Mouse (Mus musculus) T-helper 17 cell (primary cell): ENCODE results near the gene Slc17a6.

Source experiments
- in situ Hi-C, 2 experiments: fragments of 300-600 bp; cut with MboI, MseI; formaldehyde crosslinking; loops; 1 replicate in 1 of 2; 2 replicates in 1 of 2; pipeline ENCODE4 v1.15.1; 2025; ENCODE audit warnings: high pct_unique_total_duplicates in 2 of 2

The Slc17a6 gene

DNA sequence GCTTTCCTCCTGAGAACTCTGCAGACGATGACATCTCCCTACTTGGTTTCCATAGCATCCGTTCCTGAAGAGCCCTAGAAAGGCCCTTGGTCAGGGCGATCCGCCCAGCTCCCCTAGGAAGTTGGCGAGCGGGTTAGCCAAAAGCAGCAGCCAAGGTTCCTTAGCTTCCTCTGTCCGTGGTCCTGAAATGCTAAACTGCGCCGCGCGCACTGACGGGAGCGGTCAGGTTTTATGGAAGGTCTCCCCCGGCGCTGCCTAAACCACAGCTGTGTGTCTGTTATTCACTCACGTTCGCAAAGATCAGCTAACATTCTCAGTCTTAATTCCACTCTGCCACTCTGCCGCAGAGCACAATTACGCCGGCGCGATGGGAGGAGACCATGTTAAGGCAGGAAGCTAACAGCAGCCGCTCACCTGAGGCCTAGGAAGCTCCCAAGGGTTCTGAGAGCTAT, at the start of gene Slc17a6:
TSS of gene Slc17a6 (plus strand) at position 313 of the 452 bp plus-strand sequence.
- in situ Hi-C loops: no loop called here

DNA sequence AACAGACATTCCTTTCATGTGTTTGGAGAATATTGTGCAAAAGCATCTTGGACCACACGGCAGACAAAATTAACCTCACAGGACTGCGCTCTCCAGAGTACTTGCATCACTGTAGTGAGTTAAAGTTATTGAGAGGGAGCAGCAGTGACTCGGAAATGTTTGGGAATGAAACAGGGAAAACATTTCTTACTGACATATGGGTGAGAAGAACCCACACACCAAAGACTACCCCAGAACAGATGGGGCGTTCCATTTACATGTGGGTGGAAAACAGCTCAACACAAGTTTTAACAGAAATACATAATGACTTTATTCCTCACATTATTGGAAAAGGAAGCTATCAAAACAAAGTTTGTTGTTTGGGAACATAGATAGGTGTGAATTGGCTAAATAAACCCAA, 21.8 kb upstream of the Slc17a6 start:
- in situ Hi-C loops: no loop called here

DNA sequence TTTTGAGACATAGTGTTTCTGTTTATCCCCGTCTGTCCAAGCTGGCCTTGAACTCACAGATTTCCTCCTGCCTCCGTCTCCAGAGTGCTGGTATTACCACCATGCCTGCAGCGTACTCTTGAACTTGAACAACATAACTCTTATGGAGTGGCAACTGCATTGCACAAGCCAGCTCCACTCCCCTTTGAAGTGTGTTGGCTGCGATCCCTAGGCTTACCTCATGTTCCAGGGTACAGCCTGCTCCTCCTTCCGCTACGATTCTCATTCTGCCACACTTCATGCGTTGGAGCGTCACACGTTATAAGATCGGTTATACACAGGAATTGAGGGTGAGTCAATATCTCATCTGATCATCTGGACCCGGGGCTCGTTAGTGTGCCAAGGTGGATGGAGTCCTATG, 18.1 kb upstream of the Slc17a6 start:
- in situ Hi-C loops: no loop called here

DNA sequence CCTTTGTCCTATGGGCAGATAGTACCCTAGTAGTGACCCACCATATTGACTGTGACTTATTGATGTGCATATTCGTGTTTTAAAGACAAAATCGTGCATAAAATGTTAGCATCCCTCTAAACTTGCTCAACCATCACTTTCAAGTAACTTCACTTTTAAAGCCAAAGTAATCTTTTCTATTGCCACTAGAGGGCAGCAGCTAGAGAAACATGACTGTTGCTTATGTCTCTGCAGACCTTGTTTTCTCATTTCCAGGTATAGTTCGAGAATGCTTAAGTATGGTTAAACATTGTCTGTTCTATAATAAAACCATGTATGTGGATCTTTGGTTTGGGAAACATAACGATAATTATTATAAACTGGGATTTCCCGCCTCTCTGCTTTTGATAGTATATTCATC, 7.4 kb upstream of the Slc17a6 start:
- in situ Hi-C loops: no loop called here

DNA sequence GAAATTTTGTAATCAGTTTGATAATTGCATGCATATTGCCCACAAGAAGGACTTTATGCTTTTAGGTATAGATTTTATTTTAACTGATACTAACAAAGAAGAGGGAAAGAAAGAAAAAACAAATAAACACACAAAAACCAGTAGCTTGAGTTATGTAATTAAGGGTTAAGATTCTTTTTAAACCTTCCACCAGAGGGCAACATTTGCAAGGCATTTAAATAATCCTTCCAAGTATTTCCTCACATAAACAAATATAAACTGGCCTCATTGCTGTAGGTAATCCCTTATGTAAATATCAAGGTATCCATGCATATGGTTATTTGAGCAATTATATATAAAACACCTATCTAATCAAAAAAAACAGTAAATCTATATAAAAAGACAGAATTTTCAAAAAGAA, 3.9 kb upstream of the Slc17a6 start:
- in situ Hi-C loops: loop anchor here in 1 of 2 experiments (5.0 kb wide), 2 partner anchors 239 to 359 kb away; no protein-coding TSS in a partner anchor

DNA sequence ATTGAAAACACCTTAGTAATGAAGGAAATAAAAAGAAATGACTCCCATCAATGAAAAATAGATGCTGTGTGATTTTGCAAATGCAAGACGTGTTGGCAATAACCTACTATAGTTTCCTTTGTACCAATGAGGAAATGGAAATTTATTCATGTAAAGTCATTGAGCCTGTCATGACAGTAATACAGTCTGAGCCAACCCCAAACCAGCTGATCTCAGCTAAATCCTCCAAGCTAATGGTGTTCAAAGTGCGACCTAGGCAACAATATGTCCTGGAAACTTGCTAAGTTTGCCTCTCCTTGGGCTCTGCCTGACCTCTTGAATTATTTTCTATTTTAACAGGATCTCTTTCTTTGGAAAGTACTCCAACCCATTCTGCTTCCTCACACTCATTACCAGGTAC, 3.4 kb upstream of the Slc17a6 start:
- in situ Hi-C loops: loop anchor here in 1 of 2 experiments (5.0 kb wide), 2 partner anchors 239 to 359 kb away; no protein-coding TSS in a partner anchor

DNA sequence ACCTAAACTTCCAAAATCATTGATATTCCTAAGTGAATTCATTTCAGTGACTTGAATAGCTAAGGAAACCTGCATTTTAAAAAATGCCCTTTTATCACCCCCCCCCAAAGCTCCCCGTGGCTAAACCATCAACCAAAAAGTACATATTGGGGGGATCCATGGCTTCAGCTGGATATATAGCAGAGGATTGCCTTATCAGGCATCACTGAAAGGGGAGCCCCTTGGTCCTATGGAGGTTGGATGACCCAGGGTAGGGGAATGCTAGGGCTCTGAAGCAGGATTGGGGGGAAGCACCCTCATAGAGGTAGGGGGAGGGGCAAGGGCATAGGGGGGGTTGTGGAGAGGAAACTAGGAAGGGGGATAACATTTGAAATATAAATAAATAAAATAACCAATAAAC, 1.8 kb upstream of the Slc17a6 start:
- in situ Hi-C loops: loop anchor here in 1 of 2 experiments (5.0 kb wide), 2 partner anchors 237 to 357 kb away; no protein-coding TSS in a partner anchor

DNA sequence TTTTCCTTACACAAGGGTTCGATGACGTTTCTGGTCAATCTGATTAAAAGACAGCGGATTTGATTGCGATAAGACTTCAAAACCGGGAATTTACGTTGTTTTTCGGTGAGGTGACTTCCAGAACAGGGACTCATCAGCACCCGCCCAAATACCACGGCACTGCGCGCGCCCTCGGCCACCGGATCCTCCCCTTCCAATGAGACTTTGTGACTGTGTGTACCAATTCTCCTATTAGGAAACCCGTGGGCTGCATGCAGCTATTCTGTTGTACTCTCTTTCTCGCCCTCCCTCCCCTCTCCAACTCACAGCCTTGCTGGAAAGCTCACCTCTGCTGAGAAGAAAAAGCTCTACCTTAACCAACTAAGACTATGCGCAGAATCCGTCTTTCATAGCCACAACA, 390 bp downstream of the Slc17a6 start:
- in situ Hi-C loops: no loop called here

DNA sequence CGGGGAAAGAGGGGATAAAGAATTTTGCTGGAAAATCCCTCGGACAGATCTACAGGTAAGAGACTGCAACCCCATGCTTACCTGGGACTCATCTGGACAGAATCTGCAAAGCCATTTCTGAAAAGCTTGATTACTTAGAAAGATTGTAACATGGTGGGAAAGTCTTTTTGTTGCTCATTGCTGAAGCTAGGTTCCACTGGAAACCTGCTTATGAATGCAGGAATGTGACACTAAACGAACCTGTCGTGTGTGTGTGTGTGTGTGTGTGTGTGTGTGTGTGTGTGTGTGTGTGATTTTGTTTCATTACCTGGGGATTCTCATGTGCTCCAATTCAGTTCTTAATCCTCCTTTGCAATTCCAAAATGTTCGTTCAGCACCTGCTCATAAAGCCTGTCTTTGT, 860 bp downstream of the Slc17a6 start:
- in situ Hi-C loops: no loop called here

DNA sequence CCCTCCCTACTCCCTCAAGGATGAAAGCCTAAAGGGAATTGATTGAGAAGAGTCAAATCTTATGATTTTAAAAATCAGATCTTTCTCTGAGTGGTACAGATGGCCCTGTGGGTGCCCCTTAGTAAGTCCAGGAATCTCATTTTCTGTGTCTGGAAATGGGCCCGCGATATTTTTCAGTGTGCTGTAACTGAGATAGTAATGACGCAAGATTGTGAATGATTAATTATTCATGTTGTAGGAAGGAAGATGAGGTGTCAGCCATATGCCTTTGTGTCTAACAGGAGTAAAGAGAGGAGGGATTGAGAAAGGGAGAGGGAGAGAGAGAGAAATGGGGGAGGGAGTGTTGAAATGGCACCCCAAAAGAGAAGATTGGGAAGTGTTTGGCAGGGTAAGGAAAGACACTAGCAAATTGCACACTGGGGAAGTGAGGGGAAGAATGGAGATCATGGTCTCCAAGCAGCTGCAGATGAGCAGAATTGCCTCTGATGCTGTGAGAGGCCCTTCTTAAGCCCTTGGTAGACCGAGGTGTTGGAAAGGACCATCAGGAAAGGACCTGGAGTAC, 2.6 kb downstream of the Slc17a6 start:
- in situ Hi-C loops: no loop called here

DNA sequence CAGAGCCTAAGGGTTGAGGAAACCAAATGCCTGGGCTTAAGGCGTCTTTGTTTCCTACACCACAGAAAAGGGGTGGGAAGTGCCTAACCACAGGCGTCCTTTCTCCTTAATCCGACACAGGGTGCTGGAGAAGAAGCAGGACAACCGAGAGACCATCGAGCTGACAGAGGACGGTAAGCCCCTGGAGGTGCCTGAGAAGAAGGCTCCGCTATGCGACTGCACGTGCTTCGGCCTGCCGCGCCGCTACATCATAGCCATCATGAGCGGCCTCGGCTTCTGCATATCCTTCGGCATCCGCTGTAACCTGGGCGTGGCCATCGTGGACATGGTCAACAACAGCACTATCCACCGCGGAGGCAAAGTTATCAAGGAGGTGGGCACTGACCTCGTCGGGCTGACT, 3.4 kb downstream of the Slc17a6 start:
- in situ Hi-C loops: loop anchor here in 1 of 2 experiments (5.0 kb wide), 1 partner anchor 352 kb away; no protein-coding TSS in a partner anchor

DNA sequence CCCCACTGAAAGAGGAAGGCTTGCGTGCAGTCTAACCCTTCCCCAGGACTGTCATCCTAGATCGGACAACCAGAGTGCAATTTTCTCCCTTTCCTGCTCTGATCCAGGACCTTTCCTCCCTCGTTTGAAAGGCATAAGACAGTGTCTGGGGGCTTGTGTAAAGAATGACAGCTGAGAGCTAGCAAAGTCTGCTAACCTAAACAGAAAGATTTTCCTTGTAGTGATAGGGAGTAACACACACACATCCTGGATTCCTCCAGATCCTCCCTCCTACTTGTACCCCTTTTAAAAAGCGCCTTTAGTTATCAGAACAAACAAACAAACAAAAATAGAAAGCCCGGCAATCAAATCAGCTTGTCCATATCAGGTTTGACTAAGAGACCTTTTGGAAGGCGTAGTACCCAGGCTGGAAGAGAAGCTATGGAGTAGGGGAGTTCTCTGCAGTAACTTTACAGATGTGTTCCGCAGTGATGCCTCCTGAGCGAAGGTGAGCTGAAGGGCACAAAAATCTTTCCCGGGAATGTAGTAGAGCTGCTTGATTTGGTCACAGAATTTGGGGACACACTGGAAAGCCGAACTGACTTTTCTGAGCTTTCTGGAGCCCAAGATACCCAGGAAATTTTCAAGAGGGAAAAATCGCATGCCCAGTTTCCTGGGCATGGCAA, 3.9 kb downstream of the Slc17a6 start:
- in situ Hi-C loops: loop anchor here in 1 of 2 experiments (5.0 kb wide), 1 partner anchor 352 kb away; no protein-coding TSS in a partner anchor

DNA sequence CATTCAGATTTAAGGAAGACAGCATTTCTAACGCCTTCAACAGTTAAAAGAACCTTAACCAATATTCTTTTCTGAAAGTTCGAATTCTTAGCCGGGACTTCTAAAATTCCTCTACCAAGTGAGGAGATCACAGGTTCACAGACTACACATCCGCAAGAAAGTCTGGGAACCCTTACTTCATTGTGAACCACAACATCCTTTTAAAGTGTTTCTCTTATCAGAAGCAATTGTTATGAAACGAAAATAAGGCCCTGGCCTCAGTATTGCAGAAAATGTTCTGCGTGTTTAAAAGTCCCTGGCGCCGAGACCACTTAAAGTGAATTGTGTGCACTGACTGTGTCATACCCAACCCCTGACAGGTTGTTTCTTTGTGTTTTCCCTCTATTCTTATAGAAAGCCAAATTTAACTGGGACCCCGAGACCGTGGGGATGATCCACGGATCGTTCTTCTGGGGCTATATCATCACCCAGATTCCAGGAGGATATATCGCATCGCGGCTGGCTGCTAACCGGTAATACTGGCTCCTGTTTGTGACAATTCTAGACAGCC, 4.7 kb downstream of the Slc17a6 start:
- in situ Hi-C loops: loop anchor here in 1 of 2 experiments (5.0 kb wide), 1 partner anchor 351 kb away; no protein-coding TSS in a partner anchor

DNA sequence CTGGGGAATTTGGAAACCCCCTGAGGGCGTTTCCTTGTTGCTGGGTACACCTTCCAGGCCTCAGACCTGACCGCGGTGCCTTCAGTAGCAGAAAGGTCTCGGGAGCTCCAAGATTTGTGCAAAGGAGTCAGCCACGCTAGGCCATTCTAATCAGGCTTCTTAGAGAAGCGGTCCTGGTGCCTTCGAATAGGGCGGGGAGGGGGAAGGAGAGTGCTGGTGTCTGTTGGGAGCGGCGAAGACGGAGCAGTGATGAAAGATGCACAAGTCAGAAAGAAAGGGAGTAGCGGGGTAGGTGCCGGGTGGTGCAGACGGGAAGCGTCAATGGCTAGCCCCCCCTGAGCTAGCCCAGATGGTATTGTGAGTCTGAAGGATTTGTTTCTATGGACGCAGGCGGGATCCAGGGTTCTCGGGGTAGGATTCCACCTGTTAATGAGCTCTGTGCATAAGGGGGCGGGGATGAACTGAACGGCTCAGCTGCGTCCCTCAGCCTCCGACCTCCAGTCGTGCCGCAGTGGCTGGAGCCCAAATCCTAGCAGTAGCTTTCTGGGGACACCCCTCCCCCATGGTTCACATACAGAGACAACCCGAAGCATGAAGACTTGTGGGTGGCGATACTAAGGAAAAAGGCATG, 5.3 kb downstream of the Slc17a6 start:
- in situ Hi-C loops: loop anchor here in 1 of 2 experiments (5.0 kb wide), 1 partner anchor 350 kb away; no protein-coding TSS in a partner anchor

DNA sequence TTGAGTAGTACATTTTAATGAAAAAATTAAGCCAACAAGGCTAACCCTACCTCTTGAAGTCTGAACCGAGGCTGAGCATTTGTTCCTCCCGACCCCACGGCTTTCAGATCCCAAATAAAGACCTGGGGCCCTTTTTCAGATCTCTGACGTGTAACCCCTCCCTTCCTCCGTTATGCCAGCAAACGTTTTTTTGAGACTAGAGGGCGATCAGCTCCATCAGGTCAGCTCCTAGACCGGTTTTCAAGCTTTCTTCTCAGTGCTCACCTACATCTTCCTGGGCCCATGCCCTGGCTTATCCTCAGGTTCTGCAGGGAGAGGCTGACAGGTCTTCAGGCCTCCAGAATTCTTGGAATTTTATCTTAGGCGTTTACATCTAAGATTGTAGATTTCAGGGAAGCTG, 5.9 kb downstream of the Slc17a6 start:
- in situ Hi-C loops: loop anchor here in 1 of 2 experiments (5.0 kb wide), 1 partner anchor 350 kb away; no protein-coding TSS in a partner anchor

DNA sequence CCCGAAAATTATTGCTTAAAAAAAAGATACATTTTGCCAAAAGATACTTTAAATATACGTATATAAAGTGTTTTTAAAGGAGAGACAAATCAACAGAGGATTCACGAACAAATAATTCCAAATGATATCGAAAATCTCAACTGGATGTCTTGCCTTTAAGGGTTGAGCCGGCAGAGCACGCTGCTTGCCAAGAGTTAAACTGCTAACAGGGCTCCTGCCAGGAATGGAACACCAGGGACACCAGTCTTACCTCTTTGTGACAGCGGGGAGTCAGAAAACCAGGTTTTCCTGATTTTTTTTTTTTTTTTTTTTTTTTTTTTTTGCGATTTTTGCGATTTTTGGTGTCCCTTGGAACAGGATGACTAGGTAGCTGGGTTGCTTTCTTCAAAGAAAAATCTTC, 6.5 kb downstream of the Slc17a6 start:
- in situ Hi-C loops: loop anchor here in 1 of 2 experiments (5.0 kb wide), 1 partner anchor 349 kb away; no protein-coding TSS in a partner anchor

DNA sequence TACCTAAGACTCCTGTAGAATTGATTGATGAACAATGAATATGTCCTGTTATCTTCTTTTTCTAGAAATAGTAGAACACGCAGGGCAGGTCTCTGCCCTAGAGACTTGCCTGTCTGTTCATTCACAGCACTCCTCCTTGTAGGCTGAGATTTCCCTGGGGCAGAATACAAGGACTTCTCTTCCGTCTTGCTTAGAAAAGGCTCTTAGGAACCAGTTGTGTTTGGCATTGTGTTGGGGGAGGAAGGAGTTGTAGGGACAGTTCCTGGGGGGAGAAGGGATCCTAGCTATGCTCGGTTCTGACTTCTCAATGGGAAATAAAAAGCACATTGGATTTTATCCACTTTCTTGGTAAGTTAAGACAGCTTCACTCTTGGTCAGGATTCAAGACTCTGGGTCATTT, 7.4 kb downstream of the Slc17a6 start:
- in situ Hi-C loops: loop anchor here in 1 of 2 experiments (5.0 kb wide), 1 partner anchor 348 kb away; no protein-coding TSS in a partner anchor

DNA sequence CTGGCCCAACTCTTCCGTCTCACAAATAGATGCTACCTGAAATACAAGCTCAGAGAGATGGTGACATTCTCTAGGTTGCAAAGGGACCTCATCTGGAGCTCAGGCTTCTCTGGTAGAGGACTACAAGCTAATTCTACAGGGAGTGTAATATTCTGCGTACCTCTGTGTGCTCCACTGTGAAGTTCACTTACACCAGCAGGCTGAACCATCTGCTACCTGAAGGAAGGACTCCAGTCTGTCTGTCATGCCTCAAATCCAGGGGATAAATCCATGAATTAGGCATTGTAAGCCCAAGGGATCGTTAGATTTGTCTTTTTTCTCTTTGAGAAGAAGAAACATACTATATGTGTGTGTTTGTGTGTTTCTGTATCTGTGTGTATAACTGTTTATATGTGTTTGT, 9.4 kb downstream of the Slc17a6 start:
- in situ Hi-C loops: no loop called here

DNA sequence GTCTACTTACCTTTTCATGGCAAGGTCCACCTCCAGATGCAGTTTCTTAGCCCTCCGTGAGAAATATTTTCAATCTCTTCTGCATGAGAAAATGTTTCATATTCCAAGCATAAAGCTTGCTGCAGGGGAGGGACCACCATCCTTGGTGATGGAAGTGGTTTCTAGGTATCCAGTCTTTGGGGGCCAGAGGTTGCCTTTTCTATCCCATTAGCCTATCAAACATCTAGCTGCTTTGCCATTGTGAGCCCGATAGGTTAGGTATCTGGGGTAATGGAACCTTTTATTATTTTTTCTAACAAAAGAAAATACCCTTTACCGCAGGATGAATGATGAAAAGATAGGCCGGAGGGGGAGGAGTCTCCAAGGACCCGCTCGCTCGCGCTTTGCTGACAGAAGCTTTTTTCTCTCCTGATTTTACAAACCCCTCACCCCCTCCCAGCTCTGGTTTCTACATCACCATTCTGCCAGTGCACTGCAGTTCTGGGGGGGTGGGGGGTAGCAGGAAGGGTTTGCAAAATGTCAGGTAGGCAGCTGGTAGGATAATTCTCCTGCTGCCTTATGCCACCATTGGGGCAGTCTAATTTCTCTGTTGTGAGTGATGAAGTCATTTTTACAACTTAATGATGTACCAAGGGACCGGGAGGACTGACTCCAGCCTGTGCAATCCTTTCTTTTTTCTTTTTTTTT, 10.9 kb downstream of the Slc17a6 start:
- in situ Hi-C loops: no loop called here

DNA sequence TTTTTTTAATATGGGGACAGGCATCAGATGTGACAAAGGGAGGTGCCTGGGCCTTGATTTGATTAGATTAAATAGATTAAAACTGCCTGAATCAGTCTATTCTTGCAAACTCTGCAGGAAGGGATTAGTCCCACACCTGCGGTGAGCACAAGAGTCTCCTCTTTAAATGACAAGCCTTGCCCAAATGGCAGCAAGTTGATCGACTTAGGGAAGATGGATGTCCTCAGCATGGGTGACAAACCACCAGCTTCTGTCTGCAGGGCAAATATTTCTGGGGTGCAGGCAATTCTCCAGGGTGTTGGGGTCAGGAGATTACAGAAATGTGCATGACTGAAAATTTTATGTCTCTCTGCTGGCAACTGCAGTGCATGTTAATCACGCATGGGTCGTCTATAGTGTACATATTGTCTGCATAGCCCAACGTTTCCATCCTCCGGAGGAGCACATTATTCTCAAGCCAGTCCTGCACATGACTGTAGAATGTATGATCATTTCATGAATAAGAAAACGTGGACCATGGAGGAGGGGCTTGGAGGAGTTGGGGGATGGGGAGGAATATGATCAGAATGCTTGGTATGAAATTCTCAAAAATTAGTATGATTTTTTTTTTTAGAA, 11.5 kb downstream of the Slc17a6 start:
- in situ Hi-C loops: no loop called here

DNA sequence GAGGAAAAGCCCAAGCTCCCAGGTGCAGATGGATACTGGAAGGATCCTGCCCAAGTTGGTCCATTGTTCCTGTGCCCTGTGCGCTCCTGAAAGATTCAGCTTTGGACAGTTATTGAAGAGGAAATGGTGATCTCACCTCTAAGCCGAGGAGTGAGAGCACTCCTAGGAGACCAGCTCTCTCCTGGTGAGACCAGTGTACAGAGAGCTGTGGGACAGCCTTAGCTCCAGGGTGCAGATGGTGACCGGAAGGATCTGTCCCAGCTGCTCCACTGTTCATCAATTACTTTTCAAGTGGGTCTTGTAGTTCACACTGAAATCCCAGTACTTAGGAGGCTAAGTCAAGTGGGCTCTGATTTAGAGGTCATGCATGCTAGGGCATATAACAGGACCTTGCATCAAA, 35.3 kb downstream of the Slc17a6 start:
- in situ Hi-C loops: no loop called here
